Mouse (Mus musculus): ENCODE data around the gene N4bp3.
A peak's percentile ranks its signal among the peaks of the same experiment; 100 is the strongest.

GRCm38 (mm10) chr11:51606447-51607095, 44.1 kb downstream of the N4bp3 start, which contains the start of gene Hnrnpab:
- no peak for TF ChIP-seq CTCF (IDR thresholded peaks at IDR 0.05; ENCODE audit: low read depth, low read length)
- 0 out of 2 replicates have a peak, but pooled peaks have one; percentile 35 for TF ChIP-seq EP300 (IDR thresholded peaks at IDR 0.05; ENCODE audit: insufficient read depth, low read depth, low read length)
